Mouse (Mus musculus) E14TG2a.4 (cell line): Measurements from ENCODE around the gene Antxr2.

Experiments
- CTCF ChIP-seq: conservative IDR thresholded peaks from 2 replicates; pipeline ENCODE4 v1.5.1; 2014; ENCODE audit warnings: low read length
- NANOG ChIP-seq: IDR thresholded peaks from 2 replicates; pipeline ENCODE4 v1.6.1; 2014; ENCODE audit warnings: borderline replicate concordance, low read length, mixed read lengths

- TF ChIP-seq CTCF, result no peak
- no peak for TF ChIP-seq NANOG
Measured at GRCm38 (mm10) chr5:98076612-98077011, 45.8 kb upstream of the Antxr2 start.
